Mouse (Mus musculus) gastrocnemius, adult 2 months (tissue): ENCODE measurements around the gene Srrm1. TPM values are rescaled to one million over a fixed set of nuclear protein-coding genes. Genes with fewer than 3 reads are reported as not detected.
A peak's percentile ranks its signal among the peaks of the same experiment; 100 is the strongest.

Source experiments
- DNase-seq: peaks from one replicate; pipeline ENCODE4 v3.0.0; 2022
- H3K27ac ChIP-seq: fragments of 200-600 bp; 2 replicates; pipeline ENCODE4 v1.8.1; 2022; ENCODE audit warnings: mild to moderate bottlenecking
- H3K4me3 ChIP-seq: fragments of 200-600 bp; 2 replicates; pipeline ENCODE4 v1.8.1; 2022; ENCODE audit warnings: mild to moderate bottlenecking, moderate library complexity
- CTCF ChIP-seq: fragments of 200-600 bp; IDR thresholded peaks from 2 replicates; pipeline ENCODE4 v1.8.1; 2022; ENCODE audit warnings: antibody characterized with exemption, mild to moderate bottlenecking, moderate library complexity
- intact Hi-C: fragments of 180-260 bp; cut with DNase I; formaldehyde crosslinking; loops from one replicate; pipeline ENCODE4 v1.15.1; 2025
- total RNA-seq, 2 experiments: library from RNA; stranded (reverse); gene quantifications; 2 replicates each; pipeline ENCODE4 v1.2.3; 2021

Srrm1 gene
- total RNA-seq, 2 experiments from 2014 or later, result 68.8 to 71.7 TPM

DNA sequence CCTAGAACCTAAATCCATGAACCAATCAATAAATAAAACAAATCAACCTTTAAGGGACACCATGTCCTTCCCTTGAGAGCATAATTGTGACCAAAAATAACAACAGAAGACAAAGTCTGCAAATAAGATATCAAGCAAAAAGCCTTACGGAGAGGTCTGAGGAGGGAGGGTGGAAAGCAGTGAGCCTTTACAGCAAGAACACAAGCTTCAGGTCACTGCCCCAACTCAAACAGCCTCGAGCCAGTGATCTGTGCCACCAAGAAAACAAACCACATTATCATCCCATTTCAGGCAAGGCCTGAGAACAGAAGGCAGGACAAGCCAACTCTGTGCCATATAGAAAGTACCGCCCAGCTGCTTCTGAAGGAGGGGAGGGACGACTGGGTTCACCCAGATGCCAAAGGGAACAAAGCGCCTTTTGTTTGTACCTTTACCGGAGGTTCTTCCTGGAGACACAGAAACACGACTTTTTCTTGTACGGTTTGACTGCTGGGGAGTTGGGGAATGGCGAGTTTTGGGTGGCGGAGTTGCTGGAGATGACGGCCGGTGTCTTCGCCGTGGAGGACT is 15.7 kb downstream of the Srrm1 start:
- intact Hi-C loops, result no loop called here
- DNase-seq, result no peak
- Histone ChIP-seq H3K4me3 (no peak overlapping the region), H3K27ac (no peak overlapping the region)
- no peak for TF ChIP-seq CTCF

DNA sequence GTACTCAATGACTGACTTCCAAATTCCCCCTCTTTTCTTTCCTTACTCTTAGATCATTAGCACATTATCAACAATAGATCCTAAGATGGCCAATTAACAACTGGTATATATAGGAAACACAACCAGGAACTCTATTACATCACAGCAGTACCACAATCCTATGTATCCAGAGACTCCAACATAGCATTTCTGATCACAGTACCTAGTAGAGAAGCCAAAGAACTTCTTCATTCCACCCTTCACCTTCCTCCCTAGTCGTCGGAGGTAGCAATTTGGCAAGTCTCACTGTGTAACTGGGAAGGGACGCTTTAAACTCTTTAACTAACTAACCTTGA is 17.1 kb downstream of the Srrm1 start:
- intact Hi-C loops, result no loop called here
- no peak overlapping the region for H3K4me3 ChIP-seq
- no peak for TF ChIP-seq CTCF
- no peak overlapping the region for H3K27ac ChIP-seq
- DNase-seq, result no peak

DNA sequence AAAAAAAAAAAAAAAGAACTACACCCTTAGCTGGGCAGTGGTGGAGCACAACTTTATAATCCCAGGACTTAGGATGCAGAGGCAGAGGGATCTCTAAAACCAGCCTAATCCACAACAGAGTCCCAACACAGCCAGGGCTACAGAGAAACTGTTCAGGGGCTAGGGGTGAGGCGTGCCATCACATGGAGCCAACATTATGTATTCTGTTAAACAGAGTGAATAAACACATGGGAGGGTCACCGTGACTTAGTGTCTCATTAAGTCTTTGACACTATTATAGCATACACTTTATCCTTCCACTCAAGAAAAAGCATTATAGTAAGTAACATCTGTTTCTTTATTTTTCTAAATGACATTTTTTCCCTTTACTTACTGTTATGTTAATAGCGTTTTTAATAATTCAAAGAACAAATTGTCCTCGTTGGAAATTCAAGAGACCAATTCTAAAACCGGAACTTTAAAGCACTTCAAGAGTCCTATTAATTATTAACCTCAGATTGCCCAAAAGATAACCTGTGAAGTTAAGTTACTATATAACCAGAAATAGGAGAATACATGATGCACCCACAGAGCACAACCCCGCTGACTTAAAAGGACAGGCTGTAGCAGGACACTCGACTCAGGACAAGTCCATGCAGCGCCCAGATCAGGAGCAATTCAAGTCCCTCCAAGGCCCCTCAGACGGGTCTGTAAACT is 17.6 kb downstream of the Srrm1 start:
- no peak for DNase-seq
- intact Hi-C loops, result no loop called here
- H3K27ac ChIP-seq, result no peak overlapping the region
- TF ChIP-seq CTCF, result no peak
- H3K4me3 ChIP-seq, result no peak overlapping the region

- intact Hi-C loops, result loop anchor here (10.0 kb wide), 1 partner anchor 262 kb away; no protein-coding TSS in a partner anchor
- Histone ChIP-seq H3K4me3 (no peak overlapping the region), H3K27ac (peak overlapping the region; percentile 71)
- TF ChIP-seq CTCF, result no peak
- no peak for DNase-seq
These were observed 26.7 kb downstream of the Srrm1 start for GRCm38 (mm10) chr4:135326469-135326868.

DNA sequence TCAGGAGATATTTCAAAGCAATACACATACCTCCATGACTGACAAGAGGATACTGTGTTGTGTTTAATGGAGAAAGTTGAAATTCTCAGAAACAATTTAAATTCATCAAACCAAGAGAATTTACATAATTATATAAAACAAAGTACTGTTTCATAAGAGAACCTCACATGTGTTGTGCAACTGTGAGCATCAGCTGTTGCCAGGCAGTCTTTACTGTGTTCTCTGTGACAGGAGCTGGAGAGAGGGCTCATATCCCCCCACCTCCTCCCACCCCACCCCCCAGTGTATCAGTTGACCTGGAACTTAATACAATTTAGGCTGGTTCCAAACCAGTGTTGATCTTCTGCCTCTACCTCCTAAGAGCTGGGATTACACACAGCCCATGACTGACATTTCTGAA is 27.1 kb downstream of the Srrm1 start:
- H3K4me3 ChIP-seq, result no peak overlapping the region
- DNase-seq, result peak; percentile 52
- no peak for TF ChIP-seq CTCF
- peak overlapping the region; percentile 71; the same call in 1 of the 2 replicates for H3K27ac ChIP-seq
- intact Hi-C loops, result loop anchor here (10.0 kb wide), 1 partner anchor 261 kb away; no protein-coding TSS in a partner anchor

DNA sequence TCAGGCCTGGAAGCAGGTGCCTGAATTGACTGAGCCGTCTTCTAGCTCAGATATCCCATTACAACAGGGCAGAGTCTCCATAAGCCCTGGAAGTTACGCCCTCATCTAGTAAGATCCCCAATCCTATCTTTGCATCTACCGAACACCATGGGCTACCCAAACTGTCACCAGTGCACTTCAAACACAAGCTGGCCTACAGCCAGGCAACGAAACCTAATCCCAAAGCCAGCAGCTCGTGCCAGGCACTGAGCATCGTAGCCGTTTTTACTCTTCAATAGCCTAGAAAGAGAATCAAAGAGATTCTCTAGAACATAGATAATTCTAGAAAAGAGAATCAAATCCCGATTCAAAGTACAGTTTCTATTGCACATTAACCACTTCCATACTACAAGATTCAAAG is 30.1 kb downstream of the Srrm1 start:
- DNase-seq, result peak; percentile 65
- intact Hi-C loops, result loop anchor here (10.0 kb wide), 1 partner anchor 258 kb away; no protein-coding TSS in a partner anchor
- no peak overlapping the region for H3K27ac ChIP-seq
- no peak overlapping the region for H3K4me3 ChIP-seq
- TF ChIP-seq CTCF, result no peak

GRCm38 (mm10) chr4:135317966-135318365 is 35.2 kb downstream of the Srrm1 start:
- no peak overlapping the region for H3K4me3 ChIP-seq
- peak; percentile 93 for TF ChIP-seq CTCF
- intact Hi-C loops, result loop anchor here (1.0 to 10.0 kb wide), 2 partner anchors 99 to 373 kb away; no protein-coding TSS in a partner anchor
- DNase-seq, result peak; percentile 81
- H3K27ac ChIP-seq, result no peak overlapping the region

GRCm38 (mm10) chr4:135317539-135317938 is 35.6 kb downstream of the Srrm1 start:
- no peak for DNase-seq
- H3K4me3 ChIP-seq, result no peak overlapping the region
- intact Hi-C loops, result loop anchor here (10.0 kb wide), 1 partner anchor 373 kb away; no protein-coding TSS in a partner anchor
- H3K27ac ChIP-seq, result no peak overlapping the region; the same call in 1 of the 2 replicates
- TF ChIP-seq CTCF, result no peak

DNA sequence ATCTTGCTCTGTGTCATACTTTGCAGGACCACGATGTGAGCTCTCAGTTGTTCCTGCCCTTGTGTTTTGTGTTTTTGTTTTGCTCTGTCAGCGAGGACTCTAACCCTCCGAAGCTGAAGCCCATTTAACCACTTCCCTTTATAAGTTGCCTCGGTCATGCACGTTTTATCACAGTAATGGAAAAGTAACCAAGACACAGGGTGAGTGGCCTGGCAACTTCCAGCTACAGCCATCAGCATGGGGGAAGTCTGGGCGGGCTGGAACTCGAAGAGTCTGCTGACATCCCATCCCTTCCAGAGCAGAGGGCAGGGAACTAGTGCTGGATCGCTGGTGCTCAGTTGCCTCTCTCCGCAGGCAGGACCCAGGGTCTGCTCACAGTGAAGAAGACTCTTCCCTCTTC is 37.8 kb downstream of the Srrm1 start:
- intact Hi-C loops, result loop anchor here (10.0 kb wide), 1 partner anchor 370 kb away; no protein-coding TSS in a partner anchor
- no peak for DNase-seq
- no peak for TF ChIP-seq CTCF
- H3K4me3 ChIP-seq, result no peak overlapping the region
- H3K27ac ChIP-seq, result no peak overlapping the region

DNA sequence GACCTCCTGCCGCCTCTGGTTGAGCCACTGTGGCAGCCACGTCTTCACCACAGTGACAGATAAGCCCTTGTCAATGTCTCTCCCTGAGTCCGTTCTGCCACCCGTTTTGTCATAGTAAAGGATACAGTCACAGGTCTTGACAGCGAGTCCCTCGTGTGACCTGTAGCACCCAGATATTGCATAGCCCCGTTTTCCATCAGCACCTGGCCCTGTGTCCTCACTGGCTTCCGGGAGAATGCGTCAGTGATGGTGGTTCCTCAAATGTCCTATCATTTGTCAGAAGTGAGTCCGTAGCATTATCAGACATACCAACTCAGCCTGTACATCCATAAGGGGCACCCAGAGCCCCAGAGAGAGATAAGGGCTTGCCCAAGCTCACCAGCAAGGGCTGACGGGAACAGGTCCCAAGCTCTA is 38.7 kb downstream of the Srrm1 start:
- DNase-seq, result no peak
- Histone ChIP-seq H3K27ac (peak overlapping the region; percentile 86), H3K4me3 (no peak overlapping the region)
- intact Hi-C loops, result loop anchor here (10.0 kb wide), 1 partner anchor 370 kb away; no protein-coding TSS in a partner anchor
- TF ChIP-seq CTCF, result no peak

DNA sequence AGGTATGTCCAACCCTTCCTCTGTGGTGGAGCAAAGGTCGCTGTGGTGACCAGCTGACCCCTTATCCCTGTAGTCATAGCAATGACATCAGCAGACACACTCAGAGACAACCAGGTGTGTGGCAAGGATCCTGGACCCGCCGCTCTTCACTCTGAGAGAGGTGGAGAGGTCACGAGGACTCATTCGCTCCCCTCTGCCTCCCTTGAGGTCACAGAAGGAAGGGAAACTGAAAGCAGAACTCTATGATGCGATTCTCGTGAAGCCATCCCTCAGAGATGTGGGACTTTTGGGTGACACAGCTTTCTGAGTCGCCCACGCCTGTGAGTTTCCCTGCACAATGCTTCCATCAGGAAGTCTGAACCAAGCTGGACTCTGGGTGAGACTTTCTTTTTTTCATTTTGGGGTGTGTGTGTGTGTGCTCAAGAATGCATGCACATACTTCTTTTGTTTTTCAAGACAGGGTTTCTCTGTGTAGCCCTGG is 39.3 kb downstream of the Srrm1 start:
- DNase-seq, result no peak
- H3K4me3 ChIP-seq, result peak overlapping the region; percentile 57
- intact Hi-C loops, result loop anchor here (10.0 kb wide), 1 partner anchor 369 kb away; no protein-coding TSS in a partner anchor
- peak overlapping the region; percentile 86 for H3K27ac ChIP-seq
- no peak for TF ChIP-seq CTCF

GRCm38 (mm10) chr4:135313111-135313691 is 39.9 kb downstream of the Srrm1 start:
- H3K4me3 ChIP-seq, result peak overlapping the region; percentile 57
- no peak for TF ChIP-seq CTCF
- no peak for DNase-seq
- intact Hi-C loops, result loop anchor here (10.0 kb wide), 1 partner anchor 368 kb away; no protein-coding TSS in a partner anchor
- H3K27ac ChIP-seq, result peak overlapping the region; percentile 86

DNA sequence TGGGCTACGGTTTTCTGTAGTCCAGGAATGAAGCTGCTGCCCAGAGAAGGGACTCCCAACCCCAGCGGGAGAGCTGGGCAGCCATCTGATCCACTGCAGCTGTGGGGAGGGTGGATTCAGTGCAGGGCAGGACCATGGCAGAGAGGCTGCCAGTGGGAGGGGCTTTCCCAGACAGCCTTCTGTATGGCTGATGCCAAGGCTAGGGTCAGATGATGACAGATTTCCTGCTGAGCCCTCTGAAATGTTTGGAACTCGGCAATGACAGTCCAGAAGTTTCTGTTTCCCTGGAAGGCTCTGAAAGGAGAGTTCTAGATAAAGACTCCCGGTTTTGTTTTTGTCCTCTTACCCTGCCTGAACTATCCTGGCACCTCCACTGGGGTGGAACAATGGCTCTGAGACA is 40.4 kb downstream of the Srrm1 start:
- peak; percentile 84 for DNase-seq
- intact Hi-C loops, result loop anchor here (10.0 kb wide), 1 partner anchor 368 kb away; no protein-coding TSS in a partner anchor
- Histone ChIP-seq H3K4me3 (peak overlapping the region; percentile 57), H3K27ac (peak overlapping the region; percentile 86)
- TF ChIP-seq CTCF, result no peak
